Mouse (Mus musculus) T-helper 1 cell (primary cell): ENCODE measurements at regions not wholly inside any gene's neighbourhood (a gene's known extent, or its start where the extent isn't known, plus 50 kb on each side); places are given as distances from the start of the nearest gene placed in this dataset.

Source experiments
- in situ Hi-C: fragments of 300-600 bp; cut with MboI, MseI; formaldehyde crosslinking; loops from one replicate; pipeline ENCODE4 v1.15.1; 2025; ENCODE audit warnings: high pct_unique_total_duplicates

DNA sequence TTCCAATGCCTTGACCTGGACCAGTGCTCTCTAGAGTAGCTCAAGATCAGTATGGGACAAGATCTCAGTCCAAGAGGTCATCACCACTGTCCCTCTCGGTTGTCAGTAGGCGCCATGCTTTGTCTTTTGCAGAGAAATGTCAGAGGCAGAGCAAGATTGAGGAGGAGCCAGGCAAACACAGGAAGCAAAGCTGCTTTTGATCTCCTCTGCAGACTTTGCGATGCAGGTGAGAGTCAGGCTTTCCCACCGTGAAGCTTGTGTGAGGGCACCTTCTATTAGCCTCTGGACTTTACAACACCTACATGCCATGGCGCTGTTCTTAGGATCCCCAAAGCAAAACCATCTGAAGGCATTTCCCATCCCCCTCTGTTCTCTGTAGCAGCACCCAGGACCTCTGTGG is 68.0 kb upstream of the Ppm1b start:
- in situ Hi-C loops: no loop called here

DNA sequence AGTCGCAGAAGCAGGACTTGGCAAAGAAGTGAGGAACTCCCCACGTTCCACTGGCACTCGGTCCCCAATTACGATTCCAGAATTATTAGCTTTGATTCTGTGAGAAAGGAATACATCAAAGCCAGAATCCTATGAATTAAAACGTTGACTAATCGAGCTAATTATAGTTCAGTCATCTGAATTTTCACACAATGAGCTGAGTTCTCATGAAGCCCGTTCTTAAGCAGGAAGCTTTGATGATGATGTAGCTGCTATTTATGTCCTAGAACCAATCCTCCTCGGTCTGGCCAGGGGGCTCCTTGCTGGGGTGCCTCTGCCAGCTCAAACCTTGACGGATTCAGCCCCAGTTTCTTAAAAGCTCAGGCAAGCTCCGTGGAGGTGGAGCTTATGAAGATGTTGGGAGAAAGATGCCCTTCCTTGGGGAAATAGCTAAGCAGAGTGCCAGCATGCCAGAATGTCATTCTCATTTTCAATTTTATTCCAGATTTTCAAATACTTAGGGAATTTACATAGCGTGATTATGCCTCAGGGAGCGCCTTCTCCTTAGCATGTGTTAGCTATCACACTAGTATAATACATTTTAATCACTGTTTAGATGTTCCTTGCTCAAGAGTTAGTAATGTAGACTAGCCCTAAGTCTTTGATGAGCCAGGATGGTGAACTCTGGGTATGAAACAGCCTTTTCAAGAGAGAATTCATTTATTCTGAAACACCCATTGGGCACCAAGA is 65.5 kb upstream of the Ppm1b start:
- in situ Hi-C loops: no loop called here

DNA sequence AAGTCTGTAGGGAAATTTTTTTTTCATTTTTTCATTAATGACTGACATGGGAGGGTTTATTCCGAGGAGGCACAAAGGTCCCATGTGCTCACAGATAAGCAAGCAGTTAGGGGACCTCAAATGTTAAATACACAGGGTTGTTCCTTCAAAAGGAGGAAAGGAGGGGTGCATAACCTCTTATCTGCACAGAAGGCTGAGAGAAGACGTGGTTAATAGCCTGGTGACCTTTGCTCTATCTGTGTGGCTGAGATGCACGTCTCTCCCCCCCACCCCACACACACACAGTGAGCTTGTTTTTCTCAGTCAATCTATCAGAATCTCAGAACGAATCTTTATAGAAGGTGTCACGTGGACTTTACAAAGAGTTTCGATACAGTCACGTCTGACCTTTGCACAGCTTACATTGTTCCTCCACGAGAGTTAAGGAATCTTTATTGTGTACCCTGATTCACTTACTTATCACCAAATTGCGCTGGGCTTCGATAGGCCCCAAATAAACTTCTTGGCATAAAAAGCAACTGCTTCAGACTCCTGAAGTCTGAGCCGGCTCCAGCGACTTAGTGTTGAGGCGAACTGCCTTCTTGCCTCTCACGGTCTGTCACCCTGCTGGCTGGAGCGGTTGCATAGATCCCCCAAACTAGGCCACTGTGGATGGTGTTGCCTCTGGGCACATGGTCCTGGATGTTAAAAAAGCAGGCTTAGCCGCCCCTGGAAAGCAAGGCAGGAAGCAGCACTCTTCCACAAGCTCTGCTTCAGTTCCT is 63.1 kb upstream of the Ppm1b start:
- in situ Hi-C loops: no loop called here

DNA sequence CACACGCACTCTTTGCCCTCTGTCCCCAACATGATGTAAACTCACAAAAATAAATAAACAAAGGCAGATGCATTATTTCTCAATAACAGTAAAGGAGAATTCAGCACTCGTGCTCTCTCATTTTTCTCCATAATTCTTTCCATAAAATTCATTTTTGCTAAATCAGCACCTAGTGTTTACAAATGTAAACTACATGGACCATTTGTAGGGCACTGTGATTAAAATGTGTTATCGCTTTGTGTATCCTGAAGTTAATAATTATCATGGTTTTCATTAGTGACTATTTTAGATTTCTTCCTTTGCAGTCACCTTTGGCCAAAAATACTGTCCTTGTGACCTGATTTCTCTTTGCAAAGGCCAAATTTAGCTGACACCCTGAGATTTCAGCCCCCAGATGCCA is 61.0 kb upstream of the Ppm1b start:
- in situ Hi-C loops: no loop called here

DNA sequence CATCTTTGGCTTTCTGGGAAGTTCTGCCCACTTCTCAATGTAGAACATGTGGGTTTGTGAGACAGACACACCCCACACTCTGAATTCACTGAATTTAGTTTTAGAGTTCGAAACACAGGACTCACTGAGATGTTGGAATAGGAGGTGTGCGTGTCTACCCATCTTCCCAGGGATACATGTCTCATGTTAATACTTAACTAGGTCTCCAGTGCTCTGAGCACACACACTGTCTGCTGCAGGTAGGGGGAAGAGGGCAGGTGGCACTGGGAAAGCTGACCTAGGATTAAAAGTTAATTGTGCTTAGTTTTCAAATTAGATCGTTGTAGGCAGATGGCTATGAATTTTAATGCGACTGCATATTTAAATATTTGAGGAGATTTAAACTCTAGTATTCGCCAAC is 60.0 kb upstream of the Ppm1b start:
- in situ Hi-C loops: no loop called here

DNA sequence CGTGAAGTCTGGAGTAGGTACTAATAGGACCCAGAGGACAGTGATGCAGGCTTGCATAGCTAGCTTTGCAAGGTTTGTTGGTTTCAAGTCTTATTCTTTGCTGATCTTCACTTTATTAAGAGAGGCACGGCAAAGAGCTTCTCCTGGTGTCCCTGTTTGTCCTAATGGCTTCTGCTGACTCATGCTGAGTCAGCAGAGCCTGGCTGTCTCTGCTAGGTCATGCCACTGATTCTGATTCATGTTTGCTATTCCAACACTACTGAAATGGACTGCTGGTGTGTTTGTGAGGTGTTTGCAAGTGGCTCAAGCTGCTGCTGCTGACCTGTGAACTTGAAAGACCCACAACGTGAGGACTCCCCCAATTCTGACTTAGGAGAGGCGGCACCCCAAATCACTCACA is 58.1 kb upstream of the Ppm1b start:
- in situ Hi-C loops: no loop called here

DNA sequence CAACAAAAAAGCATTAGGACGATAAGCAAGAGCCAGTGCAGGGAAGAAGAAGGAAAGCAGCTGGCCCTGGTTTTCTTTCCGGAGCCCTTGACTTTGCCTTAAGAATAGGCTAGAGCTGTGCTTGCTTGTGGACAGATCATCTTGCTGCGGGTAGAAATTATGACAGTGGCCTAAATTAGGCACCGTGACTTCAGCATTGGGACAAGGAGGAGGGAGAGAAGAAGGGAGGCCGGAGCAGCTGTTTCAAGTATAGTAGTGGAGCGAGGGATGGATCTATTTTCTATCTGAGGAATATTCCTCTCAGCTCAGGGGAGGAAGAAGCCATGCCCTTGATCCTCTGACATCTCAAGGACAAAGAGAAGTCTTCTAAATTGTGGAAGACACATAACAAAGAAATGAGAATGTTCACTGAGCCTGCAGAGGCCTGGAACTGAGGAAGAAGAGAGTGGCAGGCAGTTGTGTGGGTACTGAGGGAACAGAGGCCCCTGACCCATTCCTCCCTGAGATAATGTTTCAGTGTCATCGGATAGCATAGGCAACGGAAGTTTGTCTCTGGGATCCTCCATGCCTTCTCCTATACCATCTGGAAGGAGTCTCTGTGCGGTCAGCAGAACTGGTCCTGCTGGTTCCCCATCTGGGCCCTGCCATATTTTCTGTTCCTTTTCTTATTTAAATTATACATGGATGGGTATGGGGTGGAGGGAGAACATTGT is 52.8 kb upstream of the Ppm1b start:
- in situ Hi-C loops: loop anchor here (10.0 kb wide), 1 partner anchor 1111 kb away; no protein-coding TSS in a partner anchor
